Mouse (Mus musculus): Measurements from ENCODE around the gene Rptor. TPM values are rescaled to one million over a fixed set of nuclear protein-coding genes. Genes with fewer than 3 reads are reported as not detected.

The Rptor gene
- polyA plus RNA-seq, 1 experiment from 2014 or later = 9.3 TPM

GRCm38 (mm10) chr11:119731382-119731781, 128.7 kb downstream of the Rptor start:
- 0 out of 2 replicates have a peak, but pooled peaks cover 2% of the 10 kb centered on the region for H3K36me3 ChIP-seq
- peaks cover 3% of the 10 kb centered on the region; the same call in 1 of the 2 replicates for H3K4me1 ChIP-seq
- 66% methylated on average over 5 of the region's 5 CpGs for WGBS
- H3K27ac ChIP-seq = no peak overlapping the region
- ATAC-seq (ENCODE audit: insufficient read depth, low FRiP score, low read depth) = no peak
- H3K9ac ChIP-seq = no peak overlapping the region
- H3K9me3 ChIP-seq = no peaks in the 10 kb centered on the region
- H3K4me3 ChIP-seq (replicated peaks) = no peak overlapping the region
- no peak overlapping the region for H3K4me2 ChIP-seq
- H3K27me3 ChIP-seq (replicated peaks) = no peaks in the 10 kb centered on the region

DNA sequence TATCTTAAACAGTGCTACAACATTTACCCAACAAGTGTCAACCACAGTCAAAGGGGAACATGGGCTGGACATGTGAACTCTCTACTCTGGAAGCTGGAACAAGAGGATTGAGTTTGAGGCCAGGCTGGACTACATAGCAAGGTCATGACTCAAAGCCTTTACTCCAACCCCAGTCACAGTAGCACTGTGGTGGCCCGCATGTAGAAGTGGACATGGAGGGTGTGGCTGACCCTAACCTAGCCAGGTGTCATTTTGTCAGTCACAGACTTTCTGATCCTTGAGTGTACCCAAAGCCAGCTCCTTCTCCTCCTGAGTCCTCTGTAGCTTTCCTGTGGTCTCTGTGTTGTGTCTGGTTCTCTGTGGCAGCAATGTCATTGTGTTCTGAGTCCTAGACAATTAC, 129.7 kb downstream of the Rptor start:
- Histone ChIP-seq H3K27ac (no peak overlapping the region), H3K4me3 (replicated peaks) (no peak overlapping the region), H3K9ac (no peak overlapping the region), H3K9me3 (no peaks in the 10 kb centered on the region), H3K4me1 (peaks cover 3% of the 10 kb centered on the region; the same call in 1 of the 2 replicates), H3K4me2 (no peak overlapping the region), H3K27me3 (replicated peaks) (no peaks in the 10 kb centered on the region), H3K36me3 (no peaks in the 10 kb centered on the region)
- no peak for ATAC-seq (ENCODE audit: insufficient read depth, low FRiP score, low read depth)
- 65% methylated on average over 1 of the region's 1 CpGs for WGBS

DNA sequence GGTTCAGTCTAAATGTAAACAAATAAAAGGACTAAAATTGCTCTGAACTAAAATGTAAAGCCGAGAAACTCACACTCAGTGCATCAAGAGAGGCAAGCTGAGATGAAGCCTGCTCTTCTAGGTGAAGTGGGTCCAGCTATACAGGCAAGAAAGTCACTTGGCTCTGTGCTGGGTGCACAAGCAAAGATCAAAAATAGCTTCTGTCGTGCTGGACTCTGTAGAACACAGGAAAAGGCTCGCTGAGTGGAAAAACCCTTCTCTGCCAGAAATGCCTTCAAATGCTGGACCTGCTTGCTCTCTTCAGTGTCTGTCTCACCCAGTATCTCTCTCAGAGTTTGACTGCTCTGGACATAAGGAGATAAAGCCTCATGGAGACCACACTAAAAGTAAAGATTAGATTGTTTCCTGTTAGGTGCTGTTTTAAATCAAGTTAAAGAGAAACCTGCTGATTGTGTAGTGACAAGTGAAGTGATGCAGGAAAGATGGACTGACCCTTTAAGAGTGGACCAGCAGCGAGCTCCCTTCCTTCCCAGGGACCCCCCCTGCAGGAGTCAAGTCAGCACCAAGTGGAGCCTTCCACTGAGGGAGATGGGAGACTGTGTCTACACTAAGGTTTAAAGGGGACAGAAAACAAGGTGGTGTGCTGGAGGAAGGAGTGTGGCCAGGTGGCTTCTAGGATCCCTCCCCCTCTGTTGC, 130.4 kb downstream of the Rptor start:
- WGBS = 29% methylated on average over 4 of the region's 4 CpGs
- no peak for ATAC-seq (ENCODE audit: insufficient read depth, low FRiP score, low read depth)
- Histone ChIP-seq H3K4me3 (replicated peaks) (no peak overlapping the region), H3K4me2 (no peak overlapping the region), H3K27ac (no peak overlapping the region), H3K4me1 (peaks cover 3% of the 10 kb centered on the region; the same call in 1 of the 2 replicates), H3K9ac (no peak overlapping the region), H3K36me3 (no peaks in the 10 kb centered on the region), H3K9me3 (no peaks in the 10 kb centered on the region), H3K27me3 (replicated peaks) (no peaks in the 10 kb centered on the region)

DNA sequence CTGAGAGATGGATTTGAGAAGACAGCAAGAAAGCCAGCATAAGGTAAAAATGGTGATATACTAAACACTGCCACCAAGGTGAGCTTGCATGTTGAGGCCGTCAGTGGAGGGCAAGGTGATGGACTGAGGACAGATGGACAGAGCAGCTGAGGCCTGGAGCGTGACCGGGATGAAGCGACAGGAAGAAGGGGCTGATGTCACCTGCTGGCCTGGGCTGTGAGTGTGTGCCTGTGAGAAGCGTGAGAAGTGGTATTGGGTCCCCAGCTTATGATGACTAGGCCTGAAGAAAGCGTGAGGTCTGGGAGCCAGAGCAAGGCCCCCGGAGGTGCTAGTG, 130.9 kb downstream of the Rptor start:
- ATAC-seq (ENCODE audit: insufficient read depth, low FRiP score, low read depth) = no peak

DNA sequence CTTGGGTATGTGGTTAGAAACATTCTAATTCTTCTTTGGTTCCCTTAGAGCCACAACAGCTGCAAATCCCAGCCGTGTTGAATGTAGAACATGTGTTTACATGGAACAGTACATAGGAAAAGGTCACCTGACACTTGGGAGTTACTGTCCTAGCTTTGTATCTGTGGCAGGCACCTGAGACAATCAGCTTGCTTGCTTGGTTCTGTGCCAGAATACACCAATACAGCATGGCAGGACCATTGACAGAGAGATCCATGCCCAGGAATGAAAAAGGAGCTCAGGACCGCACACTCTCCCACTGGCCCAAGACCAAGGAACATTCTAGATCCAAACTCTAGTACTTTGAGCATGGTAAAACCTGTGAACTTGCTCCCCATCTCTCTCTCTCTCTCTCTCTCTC, 132.4 kb downstream of the Rptor start:
- Histone ChIP-seq H3K4me3 (replicated peaks) (no peak overlapping the region), H3K4me1 (peaks cover 3% of the 10 kb centered on the region; the same call in 1 of the 2 replicates), H3K4me2 (no peak overlapping the region), H3K27me3 (replicated peaks) (no peaks in the 10 kb centered on the region), H3K36me3 (no peaks in the 10 kb centered on the region), H3K9ac (no peak overlapping the region), H3K27ac (no peak overlapping the region), H3K9me3 (no peaks in the 10 kb centered on the region)
- 67% methylated on average over 2 of the region's 2 CpGs for WGBS
- no peak for ATAC-seq (ENCODE audit: insufficient read depth, low FRiP score, low read depth)

More for the DNA sequence above, 130.9 kb downstream of the Rptor start:
- peaks cover 3% of the 10 kb centered on the region; the same call in 1 of the 2 replicates for H3K4me1 ChIP-seq
- H3K9me3 ChIP-seq = no peaks in the 10 kb centered on the region
- no peak overlapping the region for H3K4me3 ChIP-seq (replicated peaks)
- H3K36me3 ChIP-seq = no peaks in the 10 kb centered on the region
- 92% methylated on average over 7 of the region's 7 CpGs for WGBS
- H3K9ac ChIP-seq = no peak overlapping the region
- no peak overlapping the region for H3K4me2 ChIP-seq
- no peak overlapping the region for H3K27ac ChIP-seq
- H3K27me3 ChIP-seq (replicated peaks) = no peaks in the 10 kb centered on the region

DNA sequence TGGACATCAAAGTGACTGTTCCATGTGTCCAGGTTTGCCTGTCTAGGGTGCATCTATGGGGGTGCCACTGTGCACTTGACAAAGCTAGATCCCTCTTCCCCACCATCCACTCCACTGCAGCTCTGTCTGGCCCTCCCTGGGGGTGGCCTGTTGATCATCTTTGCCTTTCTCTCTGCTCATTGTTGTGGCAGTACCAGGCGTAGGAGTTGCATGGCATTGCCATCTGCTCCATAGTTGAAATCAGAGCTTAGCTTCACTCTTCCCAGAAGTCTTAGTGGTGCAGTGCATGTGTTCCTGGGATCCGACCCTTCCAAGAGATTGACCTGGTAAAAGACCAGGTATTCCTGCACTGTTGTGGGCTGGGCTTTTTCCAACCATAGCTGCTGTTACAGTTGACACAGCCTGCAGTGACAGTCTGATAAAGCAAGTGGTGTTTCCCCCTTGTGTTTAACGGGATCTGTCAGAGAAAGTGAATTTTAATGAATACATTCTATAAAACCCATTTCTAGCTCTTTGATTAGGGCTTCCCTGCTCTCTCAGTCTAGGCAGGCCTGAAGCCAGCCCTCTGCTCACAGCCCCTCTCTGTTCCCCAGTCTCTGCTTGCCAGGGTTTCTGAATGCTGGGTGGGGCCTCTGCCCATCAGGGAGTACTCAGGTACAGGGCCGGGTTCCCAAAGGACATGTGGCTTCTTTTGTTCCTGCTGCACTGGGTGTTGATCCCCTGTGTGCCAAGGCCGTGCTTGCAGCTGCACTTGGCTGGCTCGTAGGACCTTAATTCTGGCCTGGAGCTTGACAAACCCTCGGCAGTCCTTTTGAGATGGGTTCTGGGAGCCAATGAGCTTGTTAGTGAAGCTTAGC, 136.5 kb downstream of the Rptor start:
- no peaks in the 10 kb centered on the region for H3K36me3 ChIP-seq
- 72% methylated on average over 7 of the region's 7 CpGs for WGBS
- no peak overlapping the region for H3K9ac ChIP-seq
- H3K4me1 ChIP-seq = peaks cover 3% of the 10 kb centered on the region; the same call in 1 of the 2 replicates
- no peaks in the 10 kb centered on the region for H3K27me3 ChIP-seq (replicated peaks)
- H3K27ac ChIP-seq = no peak overlapping the region
- no peak overlapping the region for H3K4me3 ChIP-seq (replicated peaks)
- no peak for ATAC-seq (ENCODE audit: insufficient read depth, low FRiP score, low read depth)
- H3K4me2 ChIP-seq = no peak overlapping the region
- H3K9me3 ChIP-seq = no peaks in the 10 kb centered on the region

DNA sequence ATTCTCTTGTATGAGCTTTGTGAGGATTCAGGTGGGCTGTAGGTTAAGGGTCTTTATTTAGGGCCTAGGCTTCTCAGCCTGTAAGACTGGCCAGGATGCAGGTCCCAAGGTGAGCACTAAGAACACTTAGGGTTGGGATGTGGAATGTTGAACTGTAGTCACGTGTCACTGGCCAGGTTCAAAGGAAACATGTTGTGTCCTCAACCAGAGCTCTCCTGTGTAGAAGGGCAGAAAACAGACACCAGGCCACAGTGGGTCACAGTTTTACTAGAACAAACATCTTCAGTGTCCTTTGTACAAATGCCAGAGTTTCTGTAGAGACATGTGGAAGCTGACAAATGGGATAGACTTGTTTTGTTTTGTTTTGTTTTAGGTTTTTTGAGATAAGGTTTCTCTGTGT, 138.7 kb downstream of the Rptor start:
- H3K9ac ChIP-seq = no peak overlapping the region
- no peaks in the 10 kb centered on the region for H3K27me3 ChIP-seq (replicated peaks)
- H3K4me1 ChIP-seq = no peaks in the 10 kb centered on the region
- no peaks in the 10 kb centered on the region for H3K36me3 ChIP-seq
- no peaks in the 10 kb centered on the region for H3K9me3 ChIP-seq
- no peak for ATAC-seq (ENCODE audit: insufficient read depth, low FRiP score, low read depth)
- H3K4me3 ChIP-seq (replicated peaks) = no peak overlapping the region
- 74% methylated on average over 1 of the region's 1 CpGs for WGBS
- no peak overlapping the region for H3K27ac ChIP-seq
- no peak overlapping the region for H3K4me2 ChIP-seq

GRCm38 (mm10) chr11:119744436-119744835, 141.7 kb downstream of the Rptor start:
- H3K4me1 ChIP-seq = no peaks in the 10 kb centered on the region
- no peak overlapping the region for H3K4me3 ChIP-seq (replicated peaks)
- H3K27me3 ChIP-seq (replicated peaks) = no peaks in the 10 kb centered on the region
- H3K4me2 ChIP-seq = no peak overlapping the region
- WGBS = 66% methylated on average over 4 of the region's 4 CpGs
- H3K9ac ChIP-seq = no peak overlapping the region
- no peaks in the 10 kb centered on the region for H3K36me3 ChIP-seq
- no peak for ATAC-seq (ENCODE audit: insufficient read depth, low FRiP score, low read depth)
- H3K9me3 ChIP-seq = no peaks in the 10 kb centered on the region
- no peak overlapping the region for H3K27ac ChIP-seq

DNA sequence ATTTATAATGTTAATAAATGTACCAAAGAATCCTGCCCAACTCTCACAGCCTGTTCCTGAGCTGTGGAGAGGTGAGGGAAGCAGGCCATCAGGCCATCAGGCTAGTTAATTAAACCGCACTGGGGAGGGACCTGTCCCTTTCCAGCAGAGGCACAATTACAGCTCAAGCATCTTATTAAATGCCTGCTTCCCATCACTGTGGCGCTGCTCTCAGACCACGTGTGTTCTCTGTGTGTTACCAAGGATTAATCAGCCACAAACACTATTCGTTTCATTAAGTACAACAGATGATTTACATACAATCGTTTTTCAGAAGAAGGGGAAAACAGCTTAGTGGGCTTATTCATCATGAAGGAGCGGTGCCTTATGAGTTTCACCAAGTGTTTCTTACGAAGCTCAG, 142.6 kb downstream of the Rptor start:
- Histone ChIP-seq H3K9me3 (no peaks in the 10 kb centered on the region), H3K27me3 (replicated peaks) (no peaks in the 10 kb centered on the region), H3K27ac (no peak overlapping the region)

GRCm38 (mm10) chr11:119754459-119754858, 151.8 kb downstream of the Rptor start:
- Histone ChIP-seq H3K4me3 (replicated peaks) (no peak overlapping the region), H3K9ac (no peak overlapping the region), H3K36me3 (no peaks in the 10 kb centered on the region), H3K27ac (no peak overlapping the region), H3K9me3 (no peaks in the 10 kb centered on the region), H3K4me1 (0 out of 2 replicates have a peak, but pooled peaks cover 3% of the 10 kb centered on the region), H3K27me3 (replicated peaks) (no peaks in the 10 kb centered on the region), H3K4me2 (no peak overlapping the region)
- no peak for ATAC-seq (ENCODE audit: insufficient read depth, low FRiP score, low read depth)
- 57% methylated on average over 6 of the region's 6 CpGs for WGBS

More for the DNA sequence above, 142.6 kb downstream of the Rptor start:
- Histone ChIP-seq H3K4me3 (replicated peaks) (no peak overlapping the region), H3K4me1 (no peaks in the 10 kb centered on the region), H3K36me3 (no peaks in the 10 kb centered on the region), H3K9ac (no peak overlapping the region), H3K4me2 (no peak overlapping the region)
- no peak for ATAC-seq (ENCODE audit: insufficient read depth, low FRiP score, low read depth)
- 84% methylated on average over 7 of the region's 7 CpGs for WGBS

DNA sequence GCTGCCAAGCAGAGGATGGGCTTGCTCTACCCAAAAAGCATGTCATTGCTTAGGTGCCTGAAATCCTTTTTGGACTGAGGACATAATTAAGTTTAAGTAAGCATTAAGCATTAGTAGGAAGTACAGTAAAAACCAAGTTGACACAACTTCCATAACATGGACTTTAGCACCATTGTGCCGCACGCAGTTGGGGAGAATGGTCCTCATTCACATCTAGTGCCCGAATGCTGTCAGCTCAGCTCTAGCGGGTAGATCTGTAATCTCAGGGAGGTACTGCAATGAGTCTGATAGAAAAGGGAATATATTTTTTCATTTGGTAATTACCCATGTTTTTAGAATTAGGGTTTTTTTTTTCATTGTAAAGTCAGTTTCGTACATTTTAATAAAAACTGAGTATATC, 155.5 kb downstream of the Rptor start:
- no peaks in the 10 kb centered on the region for H3K27me3 ChIP-seq (replicated peaks)
- no peak overlapping the region for H3K4me2 ChIP-seq
- H3K9ac ChIP-seq = no peak overlapping the region
- no peaks in the 10 kb centered on the region for H3K36me3 ChIP-seq
- 91% methylated on average over 5 of the region's 5 CpGs for WGBS
- no peaks in the 10 kb centered on the region for H3K9me3 ChIP-seq
- no peak overlapping the region for H3K27ac ChIP-seq
- H3K4me3 ChIP-seq (replicated peaks) = no peak overlapping the region
- 0 out of 2 replicates have a peak, but pooled peaks cover 3% of the 10 kb centered on the region for H3K4me1 ChIP-seq
- no peak for ATAC-seq (ENCODE audit: insufficient read depth, low FRiP score, low read depth)

DNA sequence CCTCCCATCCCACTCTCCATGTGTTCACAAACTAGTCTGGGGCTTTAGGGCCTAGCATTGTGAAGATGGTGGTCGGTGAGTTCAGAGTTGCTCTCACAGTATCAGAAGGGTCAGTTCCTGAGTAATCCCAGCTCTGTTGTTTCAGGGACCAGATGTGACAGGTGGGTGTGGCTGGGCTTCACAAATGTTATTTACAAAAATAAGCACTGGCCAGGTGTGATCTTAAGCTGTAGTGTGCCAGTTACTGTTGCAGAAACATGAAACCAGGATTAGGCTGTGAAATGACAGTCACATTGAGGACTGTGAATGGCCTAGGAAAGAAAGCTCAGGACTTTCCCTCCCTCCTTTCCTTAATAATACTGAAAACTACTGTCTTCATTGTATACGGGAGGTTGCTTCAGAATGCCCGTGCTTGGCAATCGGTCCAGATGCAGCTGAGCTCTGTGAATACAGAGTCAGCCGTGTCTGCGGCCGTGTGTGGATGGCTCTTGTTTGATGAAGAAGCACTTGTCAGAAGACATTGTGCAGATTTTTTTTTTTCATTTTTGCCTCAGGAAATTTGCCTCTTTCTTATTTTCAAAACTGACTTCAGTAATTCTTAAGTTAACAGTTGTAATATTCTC, 156.1 kb downstream of the Rptor start:
- no peak overlapping the region for H3K4me2 ChIP-seq
- WGBS = 61% methylated on average over 7 of the region's 7 CpGs
- H3K36me3 ChIP-seq = no peaks in the 10 kb centered on the region
- H3K4me1 ChIP-seq = 0 out of 2 replicates have a peak, but pooled peaks cover 3% of the 10 kb centered on the region
- no peaks in the 10 kb centered on the region for H3K27me3 ChIP-seq (replicated peaks)
- no peak for ATAC-seq (ENCODE audit: insufficient read depth, low FRiP score, low read depth)
- H3K9ac ChIP-seq = no peak overlapping the region
- H3K9me3 ChIP-seq = no peaks in the 10 kb centered on the region
- no peak overlapping the region for H3K27ac ChIP-seq
- no peak overlapping the region for H3K4me3 ChIP-seq (replicated peaks)
